Mouse (Mus musculus) bone marrow macrophage, adult 2 months (primary cell): ENCODE data around the gene Stard10. TPM values are rescaled to one million over a fixed set of nuclear protein-coding genes. Genes with fewer than 3 reads are reported as not detected.

Experiments used
- H3K27ac ChIP-seq: 2 replicates; pipeline ENCODE4 v1.5.1; 2012; ENCODE audit warnings: low read depth, low read length; ENCODE audit not compliant: insufficient read depth
- H3K4me1 ChIP-seq: 2 replicates; pipeline ENCODE4 v1.6.1; 2012; ENCODE audit warnings: low read length; ENCODE audit not compliant: control insufficient read depth, insufficient read depth
- H3K4me3 ChIP-seq: 2 replicates; pipeline ENCODE4 v1.5.1; 2012; ENCODE audit warnings: mild to moderate bottlenecking, low read length, moderate library complexity; ENCODE audit not compliant: insufficient read depth
- CTCF ChIP-seq: IDR thresholded peaks from 2 replicates; pipeline ENCODE4 v1.5.1; 2012; ENCODE audit warnings: low read depth, mild to moderate bottlenecking, low read length, moderate library complexity
- POLR2A ChIP-seq: IDR thresholded peaks from 2 replicates; pipeline ENCODE4 v1.6.1; 2012; ENCODE audit warnings: mild to moderate bottlenecking, low read depth, low read length, borderline replicate concordance
- polyA plus RNA-seq: library from polyadenylated mRNA; stranded (reverse); fragments of >200 nt; gene quantifications from 2 replicates; pipeline ENCODE4 v1.2.4, GENCODE M21; 2012; ENCODE audit not compliant: missing spikeins, insufficient read depth, insufficient read length

Gene Stard10
- polyA plus RNA-seq, 1 experiment: 8.0 TPM

DNA sequence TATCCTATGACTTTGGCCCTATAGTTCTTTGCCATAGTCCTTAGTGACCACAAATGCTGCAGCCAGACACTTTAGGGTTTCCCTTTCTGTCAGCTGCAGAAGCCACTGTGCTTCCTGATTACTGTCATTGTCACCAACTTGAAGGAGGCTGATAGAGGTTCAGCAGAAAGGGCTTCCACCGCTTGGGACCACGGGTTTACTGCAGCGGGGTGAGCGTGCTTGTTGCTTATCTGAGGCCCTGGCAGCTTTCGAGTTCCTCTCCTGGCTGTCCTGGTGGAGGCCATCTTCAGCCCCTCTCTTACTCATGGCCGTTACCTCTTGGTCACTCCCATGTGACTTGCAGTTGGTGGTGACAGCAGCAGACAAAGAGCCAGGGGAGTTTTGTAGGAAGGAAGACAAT, 72.4 kb downstream of the Stard10 start:
- Histone ChIP-seq H3K27ac (peak overlapping the region; percentile 16), H3K4me1 (peaks cover 28% of the 10 kb centered on the region), H3K4me3 (no peak overlapping the region)
- TF ChIP-seq POLR2A: no peak
- no peak for TF ChIP-seq CTCF

DNA sequence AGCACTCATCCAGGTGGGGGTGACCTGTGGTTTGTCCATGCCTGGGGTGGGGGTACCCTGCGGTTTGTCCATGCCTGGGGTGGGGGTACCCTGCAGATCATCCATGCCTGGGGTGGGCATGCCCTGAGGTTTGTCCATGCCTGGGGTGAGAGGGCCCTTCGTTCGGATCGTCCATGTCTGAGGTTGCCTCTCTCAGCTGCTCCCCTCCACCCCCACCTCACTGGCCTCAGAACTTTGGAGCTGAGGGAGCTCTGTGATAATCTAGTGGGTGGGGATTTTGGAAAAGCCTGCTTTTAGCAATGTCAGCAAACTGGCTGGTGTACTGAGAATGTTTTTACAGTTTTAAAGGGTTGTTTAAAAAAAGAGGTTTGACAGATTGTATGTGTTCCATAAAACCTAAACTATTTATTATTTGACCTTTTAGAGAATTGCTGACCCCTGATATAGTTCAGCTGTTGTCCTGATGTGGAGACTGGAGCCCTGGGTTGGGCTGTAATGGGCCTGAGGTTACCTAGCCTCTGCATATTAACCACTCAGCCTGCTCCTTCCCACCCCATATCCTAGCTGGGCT, 75.1 kb downstream of the Stard10 start:
- Histone ChIP-seq H3K4me1 (peaks cover 13% of the 10 kb centered on the region; the same call in 1 of the 2 replicates), H3K4me3 (no peak overlapping the region), H3K27ac (no peak overlapping the region)
- TF ChIP-seq CTCF (no peak), POLR2A (no peak)

DNA sequence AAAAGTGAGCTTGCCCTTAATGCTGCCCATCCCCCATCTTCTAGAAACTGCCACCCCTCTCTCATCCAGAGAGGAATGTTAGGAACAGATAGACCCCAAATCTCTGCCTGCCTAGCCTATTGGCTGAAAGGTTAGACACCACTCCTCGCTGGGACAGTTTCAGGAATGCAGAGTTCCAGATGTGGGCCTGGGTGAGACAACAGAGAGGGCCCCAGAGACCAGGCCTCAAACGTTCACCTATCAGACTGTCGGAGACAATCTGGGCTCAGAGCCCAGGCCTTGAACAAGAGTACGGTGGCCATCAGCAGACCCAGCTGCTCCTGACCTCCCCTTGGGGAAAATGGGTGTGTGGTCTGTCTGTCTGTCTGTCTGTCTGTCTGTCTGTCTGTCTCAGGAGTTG, 76.1 kb downstream of the Stard10 start:
- H3K4me3 ChIP-seq: no peak overlapping the region
- TF ChIP-seq POLR2A (no peak), CTCF (no peak)
- H3K4me1 ChIP-seq: peaks cover 14% of the 10 kb centered on the region; the same call in 1 of the 2 replicates
- no peak overlapping the region for H3K27ac ChIP-seq

DNA sequence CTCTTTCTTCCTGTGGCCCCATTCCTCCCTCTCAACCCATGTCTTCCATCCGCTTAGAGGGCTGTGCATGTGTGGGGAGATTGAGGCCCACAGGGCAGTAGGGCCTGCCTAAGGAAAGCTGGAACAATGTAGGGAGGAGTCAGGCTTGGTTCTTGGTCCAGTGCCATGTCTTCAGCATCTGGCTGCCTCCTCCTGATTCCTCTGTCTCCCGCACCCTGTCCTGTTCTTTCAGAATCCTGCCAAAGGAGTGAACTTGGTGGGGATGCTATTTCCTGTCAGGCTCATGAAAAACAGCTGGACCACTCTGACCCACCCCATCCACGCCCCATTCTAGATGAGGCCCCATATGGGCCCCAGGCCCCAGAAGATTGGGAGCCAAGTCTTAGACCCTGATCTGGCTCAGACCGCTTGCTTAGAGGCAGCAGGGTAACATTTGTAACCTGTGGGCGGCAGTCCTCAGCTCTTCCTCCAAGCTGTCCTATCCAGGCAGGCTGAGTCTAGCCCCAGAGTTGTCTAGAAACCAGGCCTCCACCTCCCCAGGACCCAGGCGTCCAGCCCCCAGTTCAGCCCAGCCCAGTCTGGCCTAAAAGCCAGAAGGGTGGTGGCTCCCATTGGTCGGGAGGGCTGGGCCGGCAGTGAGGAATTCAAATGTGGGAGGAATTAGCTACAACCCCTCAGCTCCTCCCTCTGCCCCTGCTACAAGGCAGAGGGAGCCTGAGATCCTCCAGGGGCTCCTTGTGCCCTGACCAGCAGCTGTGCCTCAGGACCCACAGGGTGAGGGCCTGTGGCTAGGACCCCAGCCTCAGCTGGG, 77.0 kb downstream of the Stard10 start:
- Histone ChIP-seq H3K27ac (no peak overlapping the region), H3K4me3 (no peak overlapping the region), H3K4me1 (peaks cover 10% of the 10 kb centered on the region; the same call in 1 of the 2 replicates)
- TF ChIP-seq CTCF (no peak), POLR2A (no peak)

DNA sequence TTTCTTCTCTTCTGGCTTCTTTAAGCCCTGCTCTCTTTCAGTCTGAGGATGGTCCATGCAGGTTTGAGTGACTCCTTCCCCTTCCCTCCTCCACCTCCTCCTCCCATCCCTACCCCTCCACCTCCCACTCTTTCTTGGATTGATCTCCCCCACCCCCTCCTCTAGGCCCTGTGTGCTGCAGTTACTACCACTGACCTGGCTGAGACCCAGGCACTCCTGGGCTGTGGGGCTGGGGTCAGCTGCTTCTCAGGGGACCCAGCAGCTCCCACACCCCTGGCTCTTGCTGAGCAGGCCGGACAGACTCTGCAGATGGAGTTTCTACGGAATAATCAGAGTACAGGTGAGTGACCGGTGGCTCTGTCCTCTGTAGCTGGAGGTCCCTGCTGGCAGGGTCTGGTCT, 77.7 kb downstream of the Stard10 start:
- Histone ChIP-seq H3K4me1 (peaks cover 8% of the 10 kb centered on the region; the same call in 1 of the 2 replicates), H3K4me3 (no peak overlapping the region), H3K27ac (no peak overlapping the region)
- TF ChIP-seq POLR2A: no peak
- TF ChIP-seq CTCF: no peak

DNA sequence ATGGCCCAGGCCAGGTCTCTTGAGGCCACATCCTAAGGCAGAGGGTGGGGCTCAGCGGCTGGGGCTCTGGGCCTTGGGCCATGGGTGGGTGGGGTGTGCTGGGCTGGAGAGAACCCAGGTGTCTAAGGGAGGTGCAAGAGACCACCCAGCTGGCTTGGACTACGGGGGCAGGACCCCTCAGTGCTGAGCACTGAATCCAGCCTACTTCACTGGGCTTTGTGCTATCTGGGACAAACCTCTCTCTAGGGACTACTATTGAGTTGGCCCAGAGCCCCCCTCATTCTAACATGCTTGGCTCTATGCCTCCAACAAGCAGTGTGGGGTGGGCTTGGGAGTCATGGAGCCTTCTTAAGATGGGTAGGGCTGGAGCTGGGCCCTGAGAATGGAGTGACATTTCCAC, 78.6 kb downstream of the Stard10 start:
- Histone ChIP-seq H3K4me1 (peaks cover 5% of the 10 kb centered on the region; the same call in 1 of the 2 replicates), H3K4me3 (no peak overlapping the region), H3K27ac (no peak overlapping the region)
- TF ChIP-seq CTCF (no peak), POLR2A (no peak)

Other genes starting within 250 kb of the Stard10 start
- gene Fchsd2, start 224.2 kb upstream of the Stard10 start, polyA plus RNA-seq: 51.2 and 53.0 TPM in 2 replicates
- gene Atg16l2, start 14.8 kb upstream of the Stard10 start, polyA plus RNA-seq: 13.2 and 28.0 TPM in 2 replicates
- gene Arap1, start 31.0 kb downstream of the Stard10 start, polyA plus RNA-seq: 326 and 363 TPM in 2 replicates
- gene Gm45837, start 93.8 kb downstream of the Stard10 start, polyA plus RNA-seq: 8.7 and 11.2 TPM in 2 replicates
- gene Pde2a, start 104.6 kb downstream of the Stard10 start, polyA plus RNA-seq: 2.6 and 3.5 TPM in 2 replicates